Mouse (Mus musculus) testis, adult 2 months (tissue): Measurements from ENCODE around the gene Dcp1b.

Experiments used
- CTCF ChIP-seq: fragments of 200-500 bp; IDR thresholded peaks from 2 replicates; pipeline ENCODE4 v1.5.1; 2012; ENCODE audit warnings: low read depth, mild to moderate bottlenecking, inconsistent platforms, low read length, moderate library complexity; ENCODE audit not compliant: control insufficient read depth, insufficient read depth, insufficient replicate concordance
- POLR2A ChIP-seq: fragments of 200-500 bp; IDR thresholded peaks from 2 replicates; pipeline ENCODE4 v1.6.1; 2012; ENCODE audit warnings: low read depth, mild to moderate bottlenecking, inconsistent platforms, low read length, moderate library complexity; ENCODE audit not compliant: control insufficient read depth

DNA sequence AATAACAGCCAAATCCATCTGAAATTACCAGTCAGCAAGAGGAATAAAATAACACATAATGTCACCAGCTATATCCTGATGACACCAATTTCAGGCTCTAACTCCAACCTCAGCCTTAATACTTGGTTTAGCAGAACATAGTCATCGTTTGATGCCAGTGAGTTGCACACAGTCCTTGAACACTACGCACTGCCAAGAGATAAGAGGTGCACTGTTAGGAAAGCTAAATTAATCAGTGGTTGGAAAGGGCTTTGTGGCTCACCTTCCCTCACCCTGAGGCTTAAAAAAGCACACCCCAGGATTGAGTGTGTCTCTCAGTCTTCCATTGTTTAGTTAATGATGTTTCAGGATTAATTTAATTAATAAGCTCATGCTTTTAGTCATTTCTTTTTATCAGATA, 5.1 kb downstream of the Dcp1b start:
- TF ChIP-seq POLR2A: no peak
- TF ChIP-seq CTCF: no peak
